Mouse (Mus musculus): ENCODE measurements at regions not wholly inside any gene's neighbourhood (a gene's known extent, or its start where the extent isn't known, plus 50 kb on each side); places are given as distances from the start of the nearest gene placed in this dataset.

DNA sequence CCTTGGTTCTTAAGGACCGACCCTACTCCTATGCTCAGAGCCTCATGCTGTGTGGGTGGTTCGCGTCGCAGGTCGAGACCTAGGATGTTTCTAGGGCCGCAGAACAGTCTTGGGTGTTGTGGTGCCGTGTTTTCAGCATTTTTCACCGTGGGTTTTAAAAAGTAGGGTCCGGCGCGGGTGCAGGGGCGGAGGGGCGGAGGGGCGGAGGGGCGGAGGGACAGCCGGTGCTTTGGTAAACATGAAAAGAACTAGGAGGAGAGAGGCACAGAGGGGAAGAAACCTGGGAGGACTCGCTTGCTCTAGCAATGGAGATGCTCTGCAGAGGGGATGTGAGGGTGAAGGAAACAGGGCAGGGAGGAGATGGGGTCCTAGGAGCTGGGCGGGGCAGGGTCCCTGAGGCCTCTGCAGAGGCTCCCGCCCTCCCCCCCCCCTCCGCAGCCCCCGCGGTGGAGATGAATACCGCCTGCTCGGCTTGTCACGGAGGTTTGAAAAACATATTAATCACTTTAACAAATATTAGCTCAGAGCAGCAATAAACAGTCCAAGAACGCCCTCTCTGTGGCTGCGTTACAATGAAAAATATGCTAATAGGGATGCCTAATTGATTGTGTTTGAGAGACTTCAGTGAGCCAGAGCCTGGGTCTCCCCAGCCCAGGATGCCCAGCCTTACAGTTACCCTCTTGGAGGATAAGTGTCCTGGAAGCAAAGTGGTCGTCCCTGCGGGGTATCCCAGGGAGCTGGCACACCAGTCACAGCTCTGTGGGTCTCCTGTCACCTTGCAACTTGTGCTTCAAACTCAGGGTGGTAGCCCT, 94.0 kb upstream of the Gm26897 start:
- Histone ChIP-seq H3K4me3 (ENCODE audit: low read depth, low read length) (no peak overlapping the region), H3K4me2 (ENCODE audit: low read depth, low read length) (no peak overlapping the region), H3K9me3 (replicated peaks; ENCODE audit: control insufficient read depth, low read length) (no peaks in the 10 kb centered on the region), H3K36me3 (replicated peaks; ENCODE audit: control insufficient read depth, insufficient read depth, low read length) (no peaks in the 10 kb centered on the region), H3K9ac (replicated peaks; ENCODE audit: low read depth, low read length) (no peak overlapping the region), H3K27me3 (ENCODE audit: control insufficient read depth, insufficient read depth, low read length) (peaks cover 47% of the 10 kb centered on the region), H3K4me1 (ENCODE audit: control insufficient read depth, insufficient read depth) (no peaks in the 10 kb centered on the region), H3K27ac (ENCODE audit: low read depth) (no peak overlapping the region)
- 17% methylated on average over 27 of the region's 29 CpGs for WGBS
- TF ChIP-seq EP300 (IDR thresholded peaks at IDR 0.05; ENCODE audit: low read depth) (no peak), CTCF (IDR thresholded peaks at IDR 0.05; ENCODE audit: low read depth) (no peak)
- DNase-seq (ENCODE audit: low spot score) (no peak), ATAC-seq (ENCODE audit: insufficient read depth, low read depth) (no peak)

DNA sequence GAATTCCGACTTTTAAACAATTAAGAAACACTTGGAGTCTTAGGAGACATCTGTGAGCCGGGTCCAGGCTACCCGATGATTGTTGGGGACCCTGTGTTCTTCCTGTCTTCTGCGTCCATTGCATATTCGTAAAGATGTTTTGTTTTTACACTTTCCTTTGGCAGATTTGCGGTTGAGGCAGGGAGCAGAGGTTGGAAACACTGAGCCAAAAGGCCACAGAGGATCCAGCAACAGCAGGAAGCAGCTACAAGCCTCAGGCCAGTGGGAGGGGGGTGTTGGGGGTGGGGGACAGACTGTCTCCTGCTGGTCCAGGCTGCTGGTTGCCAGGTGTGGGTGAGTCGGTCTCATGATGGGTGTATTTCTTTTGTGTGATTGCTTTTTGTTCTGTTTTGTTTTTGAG, 92.7 kb upstream of the Gm26897 start:
- H3K9ac ChIP-seq (replicated peaks; ENCODE audit: low read depth, low read length) = no peak overlapping the region
- TF ChIP-seq CTCF (IDR thresholded peaks at IDR 0.05; ENCODE audit: low read depth) (no peak), EP300 (IDR thresholded peaks at IDR 0.05; ENCODE audit: low read depth) (no peak)
- WGBS = 58% methylated on average over 7 of the region's 7 CpGs
- peaks cover 52% of the 10 kb centered on the region for H3K27me3 ChIP-seq (ENCODE audit: control insufficient read depth, insufficient read depth, low read length)
- ATAC-seq (ENCODE audit: insufficient read depth, low read depth) (no peak), DNase-seq (ENCODE audit: low spot score) (no peak)
- H3K36me3 ChIP-seq (replicated peaks; ENCODE audit: control insufficient read depth, insufficient read depth, low read length) = no peaks in the 10 kb centered on the region
- H3K4me3 ChIP-seq (ENCODE audit: low read depth, low read length) = no peak overlapping the region
- H3K4me2 ChIP-seq (ENCODE audit: low read depth, low read length) = no peak overlapping the region
- no peaks in the 10 kb centered on the region for H3K4me1 ChIP-seq (ENCODE audit: control insufficient read depth, insufficient read depth)
- H3K9me3 ChIP-seq (replicated peaks; ENCODE audit: control insufficient read depth, low read length) = no peaks in the 10 kb centered on the region
- H3K27ac ChIP-seq (ENCODE audit: low read depth) = no peak overlapping the region

DNA sequence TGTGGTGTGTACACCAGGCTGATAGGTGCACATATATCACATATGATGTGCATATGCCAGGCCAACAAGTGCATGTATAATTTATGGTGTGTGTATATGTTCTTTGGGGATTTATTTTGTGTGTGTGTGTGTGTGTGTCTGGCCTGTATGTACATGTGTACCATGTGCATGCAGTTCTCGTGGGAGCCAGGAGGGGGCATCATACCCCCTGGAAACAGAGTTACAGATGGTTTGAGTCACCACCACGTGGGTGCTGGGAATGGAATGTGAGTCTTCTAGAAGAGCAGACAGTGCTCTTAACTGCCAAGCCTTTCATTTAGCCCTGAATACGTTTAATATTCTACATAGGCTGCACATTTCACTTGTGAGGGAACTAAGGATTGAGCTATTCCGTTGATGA, 92.0 kb upstream of the Gm26897 start:
- Histone ChIP-seq H3K4me1 (ENCODE audit: control insufficient read depth, insufficient read depth) (no peaks in the 10 kb centered on the region), H3K27ac (ENCODE audit: low read depth) (no peak overlapping the region), H3K4me3 (ENCODE audit: low read depth, low read length) (no peak overlapping the region), H3K9me3 (replicated peaks; ENCODE audit: control insufficient read depth, low read length) (no peaks in the 10 kb centered on the region), H3K4me2 (ENCODE audit: low read depth, low read length) (no peak overlapping the region), H3K9ac (replicated peaks; ENCODE audit: low read depth, low read length) (no peak overlapping the region), H3K36me3 (replicated peaks; ENCODE audit: control insufficient read depth, insufficient read depth, low read length) (no peaks in the 10 kb centered on the region), H3K27me3 (ENCODE audit: control insufficient read depth, insufficient read depth, low read length) (peaks cover 46% of the 10 kb centered on the region)
- DNase-seq (ENCODE audit: low spot score) (no peak), ATAC-seq (ENCODE audit: insufficient read depth, low read depth) (no peak)
- TF ChIP-seq CTCF (IDR thresholded peaks at IDR 0.05; ENCODE audit: low read depth) = no peak
- no peak for TF ChIP-seq EP300 (IDR thresholded peaks at IDR 0.05; ENCODE audit: low read depth)
- WGBS = 75% methylated on average over 4 of the region's 4 CpGs

DNA sequence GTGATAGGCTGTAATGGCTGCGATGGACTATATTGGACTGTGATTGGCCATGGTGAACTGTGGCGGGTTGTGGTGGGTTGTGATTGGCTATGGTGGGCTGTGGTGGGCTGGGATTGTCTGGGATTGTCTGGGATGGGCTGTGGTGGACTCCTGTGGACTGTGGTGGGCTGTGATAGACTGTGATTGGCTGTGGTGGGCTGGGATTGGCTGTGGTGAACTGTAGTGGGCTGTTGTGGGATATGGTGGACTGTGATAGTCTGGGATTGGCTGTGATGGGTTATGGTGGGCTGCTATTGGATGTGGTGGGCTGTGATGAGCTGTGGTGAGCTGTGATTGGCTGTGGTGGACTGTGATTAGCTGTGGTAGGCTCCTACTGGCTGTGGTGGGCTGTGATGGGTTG, 89.6 kb upstream of the Gm26897 start:
- Histone ChIP-seq H3K4me1 (ENCODE audit: control insufficient read depth, insufficient read depth) (no peaks in the 10 kb centered on the region), H3K4me2 (ENCODE audit: low read depth, low read length) (no peak overlapping the region), H3K36me3 (replicated peaks; ENCODE audit: control insufficient read depth, insufficient read depth, low read length) (no peaks in the 10 kb centered on the region), H3K9me3 (replicated peaks; ENCODE audit: control insufficient read depth, low read length) (no peaks in the 10 kb centered on the region), H3K27me3 (ENCODE audit: control insufficient read depth, insufficient read depth, low read length) (peaks cover 25% of the 10 kb centered on the region), H3K4me3 (ENCODE audit: low read depth, low read length) (no peak overlapping the region), H3K27ac (ENCODE audit: low read depth) (no peak overlapping the region), H3K9ac (replicated peaks; ENCODE audit: low read depth, low read length) (no peak overlapping the region)
- no peak for DNase-seq (ENCODE audit: low spot score)
- ATAC-seq (ENCODE audit: insufficient read depth, low read depth) = no peak
- 80% methylated on average over 2 of the region's 2 CpGs for WGBS
- TF ChIP-seq CTCF (IDR thresholded peaks at IDR 0.05; ENCODE audit: low read depth) (no peak), EP300 (IDR thresholded peaks at IDR 0.05; ENCODE audit: low read depth) (no peak)

DNA sequence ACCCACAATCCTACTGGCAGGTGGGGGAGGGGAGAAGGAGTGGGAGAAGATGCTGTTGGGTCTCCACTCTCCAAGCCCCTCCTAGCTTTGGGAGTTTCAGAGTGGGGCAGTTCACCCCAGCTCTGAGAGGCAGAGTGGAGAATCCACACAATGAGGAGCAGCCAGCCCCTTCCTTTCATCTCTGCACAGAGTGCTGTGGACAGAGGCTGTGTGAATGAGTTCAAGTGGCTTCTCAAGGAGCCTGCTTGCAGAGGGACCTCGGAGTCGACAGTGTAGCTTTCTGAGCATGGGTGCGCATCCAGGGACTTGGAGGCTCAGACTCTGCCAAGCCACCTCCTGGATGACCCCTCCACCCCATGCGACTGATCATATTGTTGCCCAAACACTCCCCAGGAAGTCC, 88.9 kb upstream of the Gm26897 start:
- TF ChIP-seq EP300 (IDR thresholded peaks at IDR 0.05; ENCODE audit: low read depth) (no peak), CTCF (IDR thresholded peaks at IDR 0.05; ENCODE audit: low read depth) (no peak)
- WGBS = 49% methylated on average over 4 of the region's 4 CpGs
- Histone ChIP-seq H3K4me3 (ENCODE audit: low read depth, low read length) (no peak overlapping the region), H3K9me3 (replicated peaks; ENCODE audit: control insufficient read depth, low read length) (no peaks in the 10 kb centered on the region), H3K4me2 (ENCODE audit: low read depth, low read length) (no peak overlapping the region), H3K27ac (ENCODE audit: low read depth) (no peak overlapping the region), H3K36me3 (replicated peaks; ENCODE audit: control insufficient read depth, insufficient read depth, low read length) (no peaks in the 10 kb centered on the region), H3K4me1 (ENCODE audit: control insufficient read depth, insufficient read depth) (no peaks in the 10 kb centered on the region), H3K27me3 (ENCODE audit: control insufficient read depth, insufficient read depth, low read length) (peaks cover 19% of the 10 kb centered on the region), H3K9ac (replicated peaks; ENCODE audit: low read depth, low read length) (no peak overlapping the region)
- DNase-seq (ENCODE audit: low spot score) (no peak), ATAC-seq (ENCODE audit: insufficient read depth, low read depth) (no peak)

DNA sequence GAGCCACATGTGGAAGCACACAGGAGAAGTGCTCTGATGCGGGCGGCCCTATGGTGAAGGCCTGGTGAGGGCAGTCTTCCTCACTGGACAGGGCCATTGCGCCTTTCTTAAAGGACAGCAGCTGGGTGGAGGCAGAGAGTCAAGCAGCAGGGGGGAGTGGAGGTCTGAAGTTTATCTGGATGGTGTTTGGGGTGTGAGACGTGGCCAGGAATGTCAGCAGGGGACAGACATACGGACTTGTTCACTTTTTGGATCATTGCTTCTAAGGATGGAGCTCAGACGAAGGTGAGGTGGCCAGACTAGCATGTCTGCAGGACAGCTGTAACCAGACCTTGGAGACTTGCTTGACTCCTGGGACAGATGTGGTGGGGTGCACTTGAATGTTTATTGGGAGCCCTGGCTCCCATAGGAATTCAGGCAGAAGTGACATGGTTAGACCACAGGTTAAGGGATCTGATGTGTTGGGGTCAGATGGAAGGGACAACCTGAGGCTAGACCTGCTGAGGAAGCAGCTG, 86.0 kb upstream of the Gm26897 start:
- 71% methylated on average over 6 of the region's 6 CpGs for WGBS
- no peak overlapping the region for H3K4me2 ChIP-seq (ENCODE audit: low read depth, low read length)
- H3K9ac ChIP-seq (replicated peaks; ENCODE audit: low read depth, low read length) = no peak overlapping the region
- no peak overlapping the region for H3K27ac ChIP-seq (ENCODE audit: low read depth)
- no peaks in the 10 kb centered on the region for H3K9me3 ChIP-seq (replicated peaks; ENCODE audit: control insufficient read depth, low read length)
- no peak for ATAC-seq (ENCODE audit: insufficient read depth, low read depth)
- 0 out of 2 replicates have a peak, but pooled peaks cover 8% of the 10 kb centered on the region for H3K27me3 ChIP-seq (ENCODE audit: control insufficient read depth, insufficient read depth, low read length)
- no peaks in the 10 kb centered on the region for H3K36me3 ChIP-seq (replicated peaks; ENCODE audit: control insufficient read depth, insufficient read depth, low read length)
- DNase-seq (ENCODE audit: low spot score) = no peak
- TF ChIP-seq EP300 (IDR thresholded peaks at IDR 0.05; ENCODE audit: low read depth) (no peak), CTCF (IDR thresholded peaks at IDR 0.05; ENCODE audit: low read depth) (no peak)
- H3K4me1 ChIP-seq (ENCODE audit: control insufficient read depth, insufficient read depth) = no peaks in the 10 kb centered on the region
- no peak overlapping the region for H3K4me3 ChIP-seq (ENCODE audit: low read depth, low read length)
